Comparison of ENCODE assay signal across 14 mouse cellular contexts in genomic region chr5:119418486-119418885, GRCm38 (mm10).
"Had no signal": no experiment of that assay in that cellular context is flagged by ENCODE, and none has a peak within 500 bp of the region (broad histone marks: within the 10 kb centered on the region; RNA-seq: fewer than 3 reads in every experiment).

No protein-coding gene starts in this region.

- H3K27me3 ChIP-seq: liver, embryonic 15.5 days; megakaryocyte, embryonic 14.5 days; midbrain, embryonic 13.5 days; midbrain, embryonic 15.5 days; neural tube, embryonic 12.5 days; stomach, embryonic 15.5 days had no signal

- H3K4me2 ChIP-seq: liver, embryonic 15.5 days; midbrain, embryonic 11.5 days; midbrain, embryonic 13.5 days; midbrain, embryonic 15.5 days; neural tube, embryonic 12.5 days; stomach, embryonic 15.5 days had no signal

- H3K36me3 ChIP-seq: liver, embryonic 15.5 days; midbrain, embryonic 13.5 days; midbrain, embryonic 15.5 days; neural tube, embryonic 12.5 days; stomach, embryonic 15.5 days had no signal

- H3K4me1 ChIP-seq: liver, embryonic 15.5 days; megakaryocyte, embryonic 14.5 days; midbrain, embryonic 13.5 days; midbrain, embryonic 15.5 days; neural tube, embryonic 12.5 days; stomach, embryonic 15.5 days had no signal

- H3K9ac ChIP-seq: liver, embryonic 15.5 days; liver, postnatal 0 days; midbrain, embryonic 13.5 days; midbrain, embryonic 15.5 days; neural tube, embryonic 12.5 days; stomach, embryonic 15.5 days had no signal

- H3K4me3 ChIP-seq: liver, embryonic 15.5 days; megakaryocyte, embryonic 14.5 days; midbrain, embryonic 13.5 days; midbrain, embryonic 15.5 days; neural tube, embryonic 12.5 days; stomach, embryonic 15.5 days had no signal

- DNase-seq: liver, postnatal 0 days; lung, postnatal 10 days; right cerebral cortex, postnatal 14 days; thymus, adult 2 months; thymus, postnatal 36 days had no signal

- ATAC-seq: liver, postnatal 0 days; midbrain, embryonic 13.5 days; midbrain, embryonic 15.5 days had no signal

- H3K9me3 ChIP-seq: liver, embryonic 15.5 days; midbrain, embryonic 13.5 days; midbrain, embryonic 15.5 days; neural tube, embryonic 12.5 days; stomach, embryonic 15.5 days had no signal

- H3K27ac ChIP-seq: liver, embryonic 15.5 days; macrophage; midbrain, embryonic 13.5 days; midbrain, embryonic 15.5 days; neural tube, embryonic 12.5 days; stomach, embryonic 15.5 days; stomach, postnatal 0 days had no signal
